Mouse (Mus musculus) gastrocnemius, postnatal 14 days (tissue): ENCODE measurements at regions not wholly inside any gene's neighbourhood (a gene's known extent, or its start where the extent isn't known, plus 50 kb on each side); places are given as distances from the start of the nearest gene placed in this dataset.

ENCODE experiments used
- DNase-seq: peaks from one replicate; pipeline ENCODE4 v3.0.0; 2021; ENCODE audit warnings: mixed read lengths
- intact Hi-C: fragments of 180-260 bp; cut with DNase I; formaldehyde crosslinking; loops from one replicate; pipeline ENCODE4 v1.15.1; 2025; ENCODE audit warnings: low total_unique reads

GRCm38 (mm10) chr12:48645910-48646309 is 736.5 kb upstream of the Foxg1 start:
- intact Hi-C loops: no loop called here
- no peak for DNase-seq

- DNase-seq: no peak
- intact Hi-C loops: no loop called here
These were observed 707.3 kb upstream of the Foxg1 start for GRCm38 (mm10) chr12:48675176-48675575.

- intact Hi-C loops: no loop called here
- no peak for DNase-seq
These were observed 701.5 kb upstream of the Foxg1 start for GRCm38 (mm10) chr12:48680957-48681356.

- DNase-seq: no peak
- intact Hi-C loops: no loop called here
These were observed 676.5 kb upstream of the Foxg1 start for GRCm38 (mm10) chr12:48705963-48706362.

- DNase-seq: no peak
- intact Hi-C loops: no loop called here
These were observed 668.8 kb upstream of the Foxg1 start for GRCm38 (mm10) chr12:48713646-48714045.

- intact Hi-C loops: no loop called here
- DNase-seq: no peak
These were observed 652.6 kb upstream of the Foxg1 start for GRCm38 (mm10) chr12:48729851-48730250.

GRCm38 (mm10) chr12:48758805-48759396 is 623.6 kb upstream of the Foxg1 start:
- intact Hi-C loops: no loop called here
- DNase-seq: no peak
